29 mouse cellular contexts compared by ENCODE assay signal in the genomic region with DNA sequence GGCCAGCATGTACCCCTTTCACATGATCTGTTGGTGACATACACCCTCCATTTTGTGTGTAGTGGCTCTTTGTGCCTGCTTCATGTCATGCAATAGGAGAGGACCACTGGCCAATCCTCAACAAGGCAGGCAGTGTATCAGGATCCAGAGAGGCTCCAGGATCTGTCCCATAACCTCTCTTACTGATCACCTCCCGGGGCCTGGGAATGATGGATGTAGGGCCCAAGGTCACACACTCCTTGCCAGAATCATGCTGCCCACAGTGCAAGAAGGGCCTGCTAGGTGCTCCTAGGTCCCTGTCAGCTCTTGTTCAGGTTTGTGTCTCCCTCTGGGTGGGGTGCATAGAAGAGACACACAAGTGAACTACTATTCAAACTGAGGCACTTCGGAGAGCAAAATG. TPM values are rescaled to one million over a fixed set of nuclear protein-coding genes. Genes with fewer than 3 reads are reported as not detected.
DNase-seq lines count a peak whose midpoint lies in the region; ATAC-seq lines count a peak whose summit lies in the region.
"Had no signal": no experiment of that assay in that cellular context is flagged by ENCODE, and none has a peak within 500 bp of the region (broad histone marks: within the 10 kb centered on the region; RNA-seq: fewer than 3 reads in every experiment).

No protein-coding gene starts in this region.

- H3K9me3 ChIP-seq in forebrain, embryonic 11.5 days (ENCODE audit: control insufficient read depth, low read length): no peaks in the 10 kb centered on the region
- no peaks in the 10 kb centered on the region for H3K9me3 ChIP-seq in forebrain, embryonic 16.5 days (ENCODE audit: control insufficient read depth, low read length)
- H3K9me3 ChIP-seq in forebrain, embryonic 15.5 days: no peaks in the 10 kb centered on the region
- H3K9me3 ChIP-seq in forebrain, embryonic 10.5 days: no peaks in the 10 kb centered on the region
- H3K9me3 ChIP-seq: embryonic facial prominence, embryonic 10.5 days; embryonic facial prominence, embryonic 13.5 days; G1E; heart, embryonic 12.5 days; heart, embryonic 15.5 days; hindbrain, embryonic 10.5 days; hindbrain, embryonic 13.5 days; intestine, embryonic 15.5 days; kidney, embryonic 15.5 days had no signal

- no peaks in the 10 kb centered on the region for H3K36me3 ChIP-seq in forebrain, embryonic 11.5 days (ENCODE audit: control insufficient read depth, insufficient read depth, low read length)
- no peaks in the 10 kb centered on the region for H3K36me3 ChIP-seq in forebrain, embryonic 16.5 days (ENCODE audit: control insufficient read depth, insufficient read depth)
- H3K36me3 ChIP-seq in forebrain, embryonic 15.5 days: no peaks in the 10 kb centered on the region
- no peaks in the 10 kb centered on the region for H3K36me3 ChIP-seq in forebrain, embryonic 10.5 days (replicated peaks)
- H3K36me3 ChIP-seq: embryonic facial prominence, embryonic 10.5 days; embryonic facial prominence, embryonic 13.5 days; G1E; heart, embryonic 12.5 days; heart, embryonic 15.5 days; hindbrain, embryonic 10.5 days; hindbrain, embryonic 13.5 days; intestine, embryonic 15.5 days; kidney, embryonic 15.5 days had no signal

- H3K27ac ChIP-seq in forebrain, embryonic 11.5 days (ENCODE audit: low read depth, low read length): no peak overlapping the region
- H3K27ac ChIP-seq in forebrain, embryonic 16.5 days (ENCODE audit: low read length): no peak overlapping the region
- no peak overlapping the region for H3K27ac ChIP-seq in forebrain, embryonic 15.5 days (replicated peaks)
- H3K27ac ChIP-seq in forebrain, embryonic 10.5 days: no peak overlapping the region
- H3K27ac ChIP-seq: embryonic facial prominence, embryonic 10.5 days; embryonic facial prominence, embryonic 13.5 days; heart, embryonic 15.5 days; hindbrain, embryonic 10.5 days; hindbrain, embryonic 13.5 days; intestine, embryonic 15.5 days; kidney, embryonic 15.5 days had no signal

- H3K9ac ChIP-seq in forebrain, embryonic 11.5 days (ENCODE audit: low read length): no peak overlapping the region
- no peak overlapping the region for H3K9ac ChIP-seq in forebrain, embryonic 16.5 days (replicated peaks; ENCODE audit: low read depth, low read length)
- no peak overlapping the region for H3K9ac ChIP-seq in forebrain, embryonic 15.5 days (replicated peaks)
- H3K9ac ChIP-seq: heart, embryonic 12.5 days; heart, embryonic 15.5 days; hindbrain, embryonic 13.5 days; intestine, embryonic 15.5 days; kidney, embryonic 15.5 days had no signal

- WGBS in forebrain, embryonic 11.5 days: 88% methylated on average over 2 of the region's 2 CpGs
- 90% methylated on average over 2 of the region's 2 CpGs for WGBS in forebrain, embryonic 16.5 days
- WGBS in forebrain, embryonic 15.5 days: 96% methylated on average over 2 of the region's 2 CpGs
- WGBS in forebrain, embryonic 10.5 days: 92% methylated on average over 2 of the region's 2 CpGs

- no peak for ATAC-seq in forebrain, embryonic 11.5 days (replicated peaks; ENCODE audit: low FRiP score)
- no peak for ATAC-seq in forebrain, embryonic 16.5 days
- ATAC-seq in forebrain, embryonic 15.5 days (replicated peaks): 0 out of 2 replicates have a peak, but pooled peaks have one; percentile 3
- ATAC-seq: hindbrain, embryonic 16.5 days; intestine, embryonic 15.5 days; Patski had no signal

- peak; percentile 43 for DNase-seq in adrenal gland, adult 2 months
- no peak for DNase-seq in adrenal gland, adult 8-10 months
- peak; percentile 39 for DNase-seq in forebrain, embryonic 11.5 days (ENCODE audit: low spot score)
- DNase-seq in forebrain, embryonic 10.5 days (ENCODE audit: extremely low spot score, low spot score): no peak
- DNase-seq: B cell, adult 2 months; cerebellum, adult 11-12 months; cerebellum, adult 8-10 months; cerebellum, postnatal 36 days; embryo, embryonic 11 days; heart, postnatal 10 days; heart, postnatal 36 days; kidney, adult 11 months; kidney, adult 8-10 months had no signal

- peaks cover 3% of the 10 kb centered on the region; the same call in 1 of the 2 replicates for H3K4me1 ChIP-seq in forebrain, embryonic 11.5 days (replicated peaks; ENCODE audit: control insufficient read depth, insufficient read depth, low read length)
- H3K4me1 ChIP-seq in forebrain, embryonic 16.5 days (replicated peaks; ENCODE audit: control insufficient read depth, insufficient read depth, low read length): peaks cover 9% of the 10 kb centered on the region
- H3K4me1 ChIP-seq in forebrain, embryonic 15.5 days: peaks cover 8% of the 10 kb centered on the region; the same call in 1 of the 2 replicates
- peaks cover 43% of the 10 kb centered on the region for H3K4me1 ChIP-seq in forebrain, embryonic 10.5 days

- no peak overlapping the region for H3K4me3 ChIP-seq in forebrain, embryonic 11.5 days (ENCODE audit: low read depth, low read length)
- no peak overlapping the region for H3K4me3 ChIP-seq in forebrain, embryonic 16.5 days (replicated peaks; ENCODE audit: low read length)
- H3K4me3 ChIP-seq in forebrain, embryonic 15.5 days: no peak overlapping the region
- no peak overlapping the region for H3K4me3 ChIP-seq in forebrain, embryonic 10.5 days
- H3K4me3 ChIP-seq: embryonic facial prominence, embryonic 10.5 days; embryonic facial prominence, embryonic 13.5 days; erythroblast, embryonic 14.5 days; heart, embryonic 12.5 days; heart, embryonic 15.5 days; hindbrain, embryonic 10.5 days; hindbrain, embryonic 13.5 days; intestine, embryonic 15.5 days; kidney, embryonic 15.5 days had no signal

- no peak overlapping the region for H3K4me2 ChIP-seq in forebrain, embryonic 11.5 days (ENCODE audit: low read depth, low read length, severe bottlenecking)
- no peak overlapping the region for H3K4me2 ChIP-seq in forebrain, embryonic 16.5 days (ENCODE audit: low read length)
- no peak overlapping the region for H3K4me2 ChIP-seq in forebrain, embryonic 15.5 days (replicated peaks)
- H3K4me2 ChIP-seq: embryonic facial prominence, embryonic 13.5 days; heart, embryonic 12.5 days; heart, embryonic 15.5 days; hindbrain, embryonic 13.5 days; intestine, embryonic 15.5 days; kidney, embryonic 15.5 days had no signal

- peaks cover 8% of the 10 kb centered on the region; the same call in 1 of the 2 replicates for H3K27me3 ChIP-seq in forebrain, embryonic 11.5 days (ENCODE audit: control insufficient read depth, insufficient read depth, low read length)
- peaks cover 5% of the 10 kb centered on the region; the same call in 1 of the 2 replicates for H3K27me3 ChIP-seq in forebrain, embryonic 16.5 days (replicated peaks; ENCODE audit: control insufficient read depth, insufficient read depth, low read length)
- H3K27me3 ChIP-seq in forebrain, embryonic 15.5 days: peaks cover 15% of the 10 kb centered on the region; the same call in 1 of the 2 replicates
- peaks cover 99% of the 10 kb centered on the region for H3K27me3 ChIP-seq in forebrain, embryonic 10.5 days (ENCODE audit: poor library complexity, severe bottlenecking)
- H3K27me3 ChIP-seq: intestine, embryonic 15.5 days had no signal

RNA-seq across cellular contexts. Expression of a gene that starts 44.7 kb away (rescaled TPM):
- total RNA-seq in adrenal gland, adult 2 months (2021): 1 to 10 TPM; 2.2 to 8.6 TPM
- 0.90 and 0.95 TPM in 2 replicates for polyA plus RNA-seq in adrenal gland, adult 2 months (2012; rRNA removed)
- 1 to 10 TPM; 1.5 to 3.1 (median 2.0) TPM for total RNA-seq in adrenal gland, adult 8-10 months (2022)
- polyA plus RNA-seq in forebrain, embryonic 11.5 days (2014; fragmentation: Nextera tagmentation; extraction: Ambion mirVana): 0.12 and 0.20 TPM in 2 replicates
- polyA plus RNA-seq in forebrain, embryonic 16.5 days (2015; fragmentation: Nextera tagmentation; extraction: Ambion mirVana): 0.12 and 0.13 TPM in 2 replicates
- 0.11 and 0.18 TPM in 2 replicates for polyA plus RNA-seq in forebrain, embryonic 15.5 days (2015; fragmentation: Nextera tagmentation; extraction: Ambion mirVana)
- 0.12 and 0.31 TPM in 2 replicates for polyA plus RNA-seq in forebrain, embryonic 10.5 days (2016; fragmentation: Nextera tagmentation; extraction: Ambion mirVana)
- total RNA-seq: CH12.LX; G1E; granulocyte monocyte progenitor cell, adult 5-6 weeks had no signal
- polyA plus RNA-seq: erythroblast, embryonic 14.5 days; G1E had no signal

Comparison
In these comparisons a context has a peak if more than half of its experiments do, and no peak if none do; other contexts are left out.
1. DNase-seq: peak in adrenal gland, adult 2 months (single experiment) and forebrain, embryonic 11.5 days (single experiment); none in adrenal gland, adult 8-10 months (single experiment) and forebrain, embryonic 10.5 days (single experiment).